16 mouse cellular contexts compared by ENCODE assay signal in genomic region chr5:118665023-118665422, GRCm38 (mm10).
"Had no signal": no experiment of that assay in that cellular context is flagged by ENCODE, and none has a peak within 500 bp of the region (broad histone marks: within the 10 kb centered on the region; RNA-seq: fewer than 3 reads in every experiment).

No protein-coding gene starts in this region.

- H3K4me3 ChIP-seq: neural tube, embryonic 13.5 days; neural tube, embryonic 15.5 days; stomach, embryonic 15.5 days had no signal

- H3K27me3 ChIP-seq: neural tube, embryonic 13.5 days; neural tube, embryonic 15.5 days; stomach, embryonic 15.5 days had no signal

- H3K27ac ChIP-seq: neural tube, embryonic 13.5 days; neural tube, embryonic 15.5 days; stomach, embryonic 15.5 days; stomach, postnatal 0 days had no signal

- H3K9me3 ChIP-seq: neural tube, embryonic 13.5 days; neural tube, embryonic 15.5 days; stomach, embryonic 15.5 days had no signal

- DNase-seq: retina, postnatal 1 day; right cerebral cortex, adult 18-20 months; right cerebral cortex, postnatal 14 days; right cerebral cortex, postnatal 25 days; right cerebral cortex, postnatal 4 days; spleen, adult 18-20 months; thymus, adult 18-20 months; thymus, adult 2 months; thymus, postnatal 14 days; thymus, postnatal 25 days; thymus, postnatal 36 days; thymus, postnatal 4 days had no signal

- H3K36me3 ChIP-seq: neural tube, embryonic 13.5 days; neural tube, embryonic 15.5 days; stomach, embryonic 15.5 days had no signal

- H3K9ac ChIP-seq: neural tube, embryonic 13.5 days; neural tube, embryonic 15.5 days; stomach, embryonic 15.5 days had no signal

- H3K4me2 ChIP-seq: neural tube, embryonic 13.5 days; neural tube, embryonic 15.5 days; stomach, embryonic 15.5 days had no signal
